Mouse (Mus musculus) kidney, embryonic 15.5 days (tissue): ENCODE results near the gene Plau. TPM values are rescaled to one million over a fixed set of nuclear protein-coding genes. Genes with fewer than 3 reads are reported as not detected.
A peak's percentile ranks its signal among the peaks of the same experiment; 100 is the strongest.

Experiments
- ATAC-seq: fragments of 200-750 bp; cut with Nextera tagmentation; replicated peaks from 2 replicates; pipeline ENCODE4 v1.8.0; 2017; ENCODE audit warnings: moderate TSS enrichment; ENCODE audit not compliant: low FRiP score
- H3K27ac ChIP-seq: fragments of 300-500 bp; sonication (generic); 2 replicates; pipeline ENCODE4 v1.5.1; 2015; ENCODE audit warnings: mild to moderate bottlenecking, inconsistent platforms
- H3K27me3 ChIP-seq: fragments of 300-500 bp; sonication (generic); 2 replicates; pipeline ENCODE4 v1.6.1; 2015; ENCODE audit warnings: inconsistent platforms
- H3K36me3 ChIP-seq: fragments of 300-500 bp; sonication (generic); 2 replicates; pipeline ENCODE4 v1.6.1; 2015; ENCODE audit warnings: inconsistent platforms
- H3K4me1 ChIP-seq: fragments of 300-500 bp; sonication (generic); 2 replicates; pipeline ENCODE4 v1.6.1; 2015; ENCODE audit warnings: inconsistent platforms
- H3K4me2 ChIP-seq: fragments of 300-500 bp; sonication (generic); 2 replicates; pipeline ENCODE4 v1.6.1; 2015; ENCODE audit warnings: moderate library complexity, mild to moderate bottlenecking, inconsistent platforms
- H3K4me3 ChIP-seq: fragments of 300-500 bp; sonication (generic); replicated peaks from 2 replicates; pipeline ENCODE4 v1.5.1; 2015; ENCODE audit warnings: mild to moderate bottlenecking, inconsistent platforms
- H3K9ac ChIP-seq: fragments of 300-500 bp; sonication (generic); 2 replicates; pipeline ENCODE4 v1.6.1; 2015; ENCODE audit warnings: mild to moderate bottlenecking, inconsistent platforms
- H3K9me3 ChIP-seq: fragments of 300-500 bp; sonication (generic); replicated peaks from 2 replicates; pipeline ENCODE4 v1.6.1; 2016; ENCODE audit warnings: inconsistent platforms
- WGBS: fragments of 180-500 bp; shearing (Covaris S2); methylation state at CpG from one replicate; pipeline ENCODE4 v1.1.7; 2015; ENCODE audit warnings: mixed read lengths; 5-methylcytosine and 5-hydroxymethylcytosine counted together
- polyA plus RNA-seq: library from polyadenylated mRNA; unstranded; fragments of >200 nt; fragmentation: Nextera tagmentation; extraction: Ambion mirVana; gene quantifications from 2 replicates; pipeline ENCODE4 v1.2.1, GENCODE M21; 2015

Plau gene
- polyA plus RNA-seq, result 10.7 and 12.4 TPM in 2 replicates

DNA sequence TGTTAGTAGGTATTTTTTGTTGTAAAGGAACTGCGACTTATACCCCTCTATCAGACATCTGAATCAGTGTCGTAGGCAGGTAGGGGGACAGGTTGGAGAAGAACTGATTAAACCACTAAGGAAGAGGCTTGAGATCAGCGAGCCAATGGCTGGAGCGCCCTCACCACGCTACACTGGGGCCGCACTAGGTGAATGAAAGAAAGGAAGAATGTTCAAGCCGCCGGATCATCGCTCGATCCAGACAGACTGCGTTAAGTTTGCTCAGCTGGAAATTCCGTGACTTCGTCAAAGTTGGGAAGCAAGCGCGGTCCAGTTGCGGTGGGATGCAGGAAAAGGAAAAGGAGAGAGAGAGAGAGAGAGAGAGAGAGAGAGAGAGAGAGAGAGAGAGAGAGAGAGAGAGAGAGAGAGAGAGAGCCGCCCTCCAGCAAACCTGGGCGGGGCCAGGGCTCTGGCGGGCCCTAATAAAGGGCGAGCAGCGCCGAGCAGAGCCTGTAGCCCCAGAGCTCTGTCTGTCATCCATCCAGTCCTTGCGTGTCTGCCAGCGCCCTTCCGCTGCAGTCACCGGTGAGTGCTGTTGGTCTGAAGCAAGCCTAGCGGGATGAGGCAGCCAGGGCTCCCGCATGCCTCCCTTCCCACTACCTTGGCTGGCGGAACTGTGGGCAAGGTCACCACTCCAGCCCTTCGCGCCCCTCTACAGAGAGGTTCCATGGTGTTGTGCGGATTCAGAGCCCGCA lies at the start of gene Plau:
Plau (plus strand) TSS at position 490 of the 734 bp plus-strand sequence.
- H3K9ac ChIP-seq, result peak within 1 kb of the TSS; percentile 61

DNA sequence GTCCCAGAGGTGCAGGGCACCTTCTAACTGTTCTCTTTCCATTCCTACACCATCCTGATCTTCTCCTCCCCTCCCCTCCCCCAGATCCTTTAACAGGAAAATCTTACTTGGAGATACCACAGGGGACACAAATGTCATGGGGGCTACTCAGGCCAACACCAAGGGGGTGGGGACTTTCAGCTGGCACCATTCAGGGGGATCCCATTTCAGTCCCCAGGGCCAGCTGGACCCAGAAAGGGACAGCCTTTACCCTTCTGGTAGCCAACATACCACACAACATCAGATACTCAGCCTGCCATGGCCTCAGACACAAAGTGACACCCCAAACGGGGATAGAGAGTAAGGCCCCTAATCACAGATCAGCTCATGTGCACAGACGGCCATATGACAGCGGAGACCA lies 48.3 kb upstream of the Plau start:
- Histone ChIP-seq H3K27me3 (no peaks in the 10 kb centered on the region), H3K9me3 (no peaks in the 10 kb centered on the region), H3K4me2 (no peak overlapping the region), H3K27ac (no peak overlapping the region), H3K4me3 (no peak overlapping the region), H3K4me1 (peaks cover 54% of the 10 kb centered on the region), H3K9ac (no peak overlapping the region), H3K36me3 (peaks cover 85% of the 10 kb centered on the region)
- no peak for ATAC-seq
- WGBS, result 84% methylated on average over 3 of the region's 3 CpGs

More for the DNA sequence above, at the start of gene Plau:
- peak; percentile 90 for ATAC-seq
- H3K9me3 ChIP-seq, result no peaks in the 10 kb centered on the region
- H3K4me2 ChIP-seq, result peak within 1 kb of the TSS; percentile 78
- peaks cover 16% of the 10 kb centered on the region for H3K4me1 ChIP-seq
- H3K27me3 ChIP-seq, result peaks cover 6% of the 10 kb centered on the region; the same call in 1 of the 2 replicates
- H3K4me3 ChIP-seq, result peak within 1 kb of the TSS; percentile 51
- 0 out of 2 replicates have a peak, but pooled peaks cover 3% of the 10 kb centered on the region for H3K36me3 ChIP-seq
- WGBS, result under 1% methylated on average over 32 of the region's 33 CpGs
- H3K27ac ChIP-seq, result peak within 1 kb of the TSS; percentile 11; the same call in 1 of the 2 replicates

DNA sequence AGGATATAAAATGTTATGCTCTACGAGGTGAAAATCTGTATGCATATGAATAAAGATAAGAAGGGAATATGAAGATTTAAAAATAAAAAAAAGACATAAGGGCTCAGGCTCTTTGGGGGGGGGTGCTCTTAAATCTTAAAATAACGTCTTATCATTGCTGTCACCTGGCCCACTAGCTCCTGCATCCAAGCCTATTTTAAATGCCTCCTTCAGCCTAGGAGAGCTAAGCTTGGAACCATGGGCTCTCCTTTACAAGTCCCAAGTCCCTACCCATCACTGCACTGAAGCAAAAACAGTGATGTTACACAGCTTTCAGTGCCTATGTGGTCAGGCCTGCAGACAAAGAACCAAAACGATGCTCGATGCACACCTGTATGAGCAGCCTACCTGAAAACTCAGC lies 46.9 kb upstream of the Plau start:
- no peak overlapping the region for H3K27ac ChIP-seq

DNA sequence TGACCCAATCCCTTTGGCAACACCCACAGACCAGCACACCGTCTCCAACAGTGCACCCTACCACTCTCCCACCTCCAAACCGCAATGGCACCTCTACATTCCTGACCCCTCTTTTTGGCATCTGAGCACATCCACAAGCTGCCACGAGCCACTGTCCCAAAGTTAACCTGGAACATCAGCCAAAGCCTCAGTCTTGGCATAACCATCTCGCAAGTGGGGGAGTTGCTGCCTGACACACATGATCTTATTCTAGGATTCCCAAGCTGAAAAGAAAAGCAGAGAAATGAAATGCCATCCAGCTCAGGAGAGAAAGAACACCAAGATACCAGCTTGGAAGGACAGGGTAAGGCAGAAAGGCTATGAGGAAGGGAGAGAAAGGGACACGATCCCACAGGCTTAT lies 46.0 kb upstream of the Plau start:
- peaks cover 56% of the 10 kb centered on the region for H3K4me1 ChIP-seq
- no peak overlapping the region for H3K4me3 ChIP-seq
- H3K9ac ChIP-seq, result no peak overlapping the region
- ATAC-seq, result no peak
- peaks cover 64% of the 10 kb centered on the region for H3K36me3 ChIP-seq
- no peak overlapping the region for H3K27ac ChIP-seq
- H3K9me3 ChIP-seq, result no peaks in the 10 kb centered on the region
- no peaks in the 10 kb centered on the region for H3K27me3 ChIP-seq
- H3K4me2 ChIP-seq, result no peak overlapping the region
- 95% methylated on average over 5 of the region's 5 CpGs for WGBS

More for the DNA sequence above, 46.9 kb upstream of the Plau start:
- 92% methylated on average over 4 of the region's 4 CpGs for WGBS
- Histone ChIP-seq H3K36me3 (peaks cover 71% of the 10 kb centered on the region), H3K4me3 (no peak overlapping the region), H3K4me1 (peaks cover 56% of the 10 kb centered on the region), H3K27me3 (no peaks in the 10 kb centered on the region), H3K9me3 (no peaks in the 10 kb centered on the region), H3K4me2 (no peak overlapping the region), H3K9ac (no peak overlapping the region)
- ATAC-seq, result no peak

DNA sequence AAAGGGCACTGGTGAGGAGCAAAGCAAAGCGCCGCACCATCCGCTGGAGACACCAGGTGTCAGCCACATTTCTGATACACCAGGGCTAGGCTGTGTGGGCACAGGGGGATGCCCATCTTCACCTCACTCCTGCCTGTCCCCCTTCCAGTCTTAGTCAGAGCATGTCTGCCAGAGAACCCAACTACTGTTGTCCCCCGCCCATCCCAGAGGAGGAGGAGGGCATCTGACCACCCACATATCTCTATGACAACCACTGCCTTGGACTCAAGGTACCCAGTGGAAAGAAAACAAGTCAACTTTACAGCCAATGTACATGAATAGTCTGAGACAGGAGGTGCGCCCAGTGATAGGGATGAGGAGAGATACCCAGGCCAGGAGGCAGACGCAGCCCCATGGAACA lies 45.5 kb upstream of the Plau start:
- H3K4me2 ChIP-seq, result no peak overlapping the region
- H3K9me3 ChIP-seq, result no peaks in the 10 kb centered on the region
- ATAC-seq, result no peak
- peaks cover 56% of the 10 kb centered on the region for H3K4me1 ChIP-seq
- no peak overlapping the region for H3K9ac ChIP-seq
- no peaks in the 10 kb centered on the region for H3K27me3 ChIP-seq
- H3K36me3 ChIP-seq, result peaks cover 60% of the 10 kb centered on the region
- H3K4me3 ChIP-seq, result no peak overlapping the region
- H3K27ac ChIP-seq, result no peak overlapping the region
- 96% methylated on average over 6 of the region's 6 CpGs for WGBS

DNA sequence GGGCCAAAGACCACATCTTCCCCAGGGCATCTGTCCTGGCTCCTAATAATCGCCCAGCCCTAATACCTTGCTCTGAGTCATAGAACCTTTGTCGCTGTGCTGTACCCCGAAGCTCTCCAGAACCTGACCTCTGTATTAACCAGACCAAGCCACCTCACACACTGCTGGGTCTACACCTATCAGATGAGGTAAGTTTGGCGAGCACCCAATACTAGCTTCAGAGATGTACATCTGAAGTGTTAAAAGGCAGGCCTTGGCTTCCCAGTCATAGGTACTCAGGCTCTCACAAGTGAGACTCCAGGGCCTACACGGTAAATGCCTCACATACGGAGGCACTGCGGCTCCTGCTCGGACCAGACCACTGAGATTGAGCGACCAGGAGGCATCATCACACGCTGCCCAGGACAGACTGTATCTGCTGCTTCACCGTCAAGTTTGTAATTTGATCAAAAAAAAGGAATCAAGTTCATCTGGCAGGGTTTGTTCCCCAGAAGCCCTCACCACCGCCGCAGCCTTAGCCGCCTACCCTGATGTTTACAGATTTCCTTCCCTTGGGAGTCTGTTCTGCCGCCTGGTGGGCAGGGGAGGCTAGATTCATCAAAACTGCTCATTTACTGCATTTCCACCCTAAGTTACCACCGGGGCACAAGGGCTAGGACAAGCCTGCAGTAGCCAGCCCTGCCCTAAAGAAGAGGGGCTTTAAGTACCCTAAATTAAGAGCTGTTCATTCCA lies 44.8 kb upstream of the Plau start:
- peaks cover 51% of the 10 kb centered on the region for H3K4me1 ChIP-seq
- no peaks in the 10 kb centered on the region for H3K27me3 ChIP-seq
- no peak for ATAC-seq
- H3K27ac ChIP-seq, result no peak overlapping the region
- H3K9me3 ChIP-seq, result no peaks in the 10 kb centered on the region
- H3K9ac ChIP-seq, result no peak overlapping the region
- peaks cover 55% of the 10 kb centered on the region for H3K36me3 ChIP-seq
- no peak overlapping the region for H3K4me2 ChIP-seq
- 82% methylated on average over 16 of the region's 16 CpGs for WGBS
- H3K4me3 ChIP-seq, result no peak overlapping the region

DNA sequence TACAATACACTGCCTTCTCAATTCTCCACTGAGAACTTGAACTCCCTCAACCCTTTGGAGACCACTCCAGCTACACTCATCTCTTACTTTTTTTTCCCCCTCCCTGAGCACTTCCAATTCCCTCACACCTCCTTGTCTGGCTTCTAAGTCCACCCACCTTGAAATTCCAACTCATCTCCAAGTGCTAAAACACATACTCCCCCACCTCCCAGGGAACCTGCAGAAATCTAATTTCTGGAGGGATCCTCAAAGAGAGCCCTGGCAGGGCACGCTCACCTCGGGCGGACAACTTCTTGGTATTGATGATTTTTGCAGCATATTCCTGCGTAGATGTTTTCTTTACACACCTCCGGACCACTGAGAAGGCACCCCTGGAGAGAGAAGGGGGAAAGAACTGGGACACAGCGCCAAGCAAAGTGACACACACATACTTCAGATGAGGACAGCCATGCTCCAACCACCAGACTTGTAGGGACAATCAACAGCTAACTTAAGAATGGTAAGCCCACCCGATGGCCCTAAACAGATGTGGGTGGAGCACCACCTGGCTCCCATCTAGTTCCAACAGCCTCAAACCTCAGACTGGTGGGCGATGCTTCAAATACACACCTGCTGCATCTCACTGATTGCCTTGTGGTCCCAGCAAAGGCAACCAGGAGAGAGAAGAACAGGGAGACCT lies 44.1 kb upstream of the Plau start:
- Histone ChIP-seq H3K4me3 (peak overlapping the region; percentile 89), H3K9me3 (no peaks in the 10 kb centered on the region), H3K9ac (peak overlapping the region; percentile 70), H3K4me1 (peaks cover 44% of the 10 kb centered on the region), H3K27me3 (no peaks in the 10 kb centered on the region), H3K4me2 (peak overlapping the region; percentile 89), H3K27ac (no peak overlapping the region), H3K36me3 (peaks cover 50% of the 10 kb centered on the region)
- WGBS, result 69% methylated on average over 8 of the region's 8 CpGs
- no peak for ATAC-seq

DNA sequence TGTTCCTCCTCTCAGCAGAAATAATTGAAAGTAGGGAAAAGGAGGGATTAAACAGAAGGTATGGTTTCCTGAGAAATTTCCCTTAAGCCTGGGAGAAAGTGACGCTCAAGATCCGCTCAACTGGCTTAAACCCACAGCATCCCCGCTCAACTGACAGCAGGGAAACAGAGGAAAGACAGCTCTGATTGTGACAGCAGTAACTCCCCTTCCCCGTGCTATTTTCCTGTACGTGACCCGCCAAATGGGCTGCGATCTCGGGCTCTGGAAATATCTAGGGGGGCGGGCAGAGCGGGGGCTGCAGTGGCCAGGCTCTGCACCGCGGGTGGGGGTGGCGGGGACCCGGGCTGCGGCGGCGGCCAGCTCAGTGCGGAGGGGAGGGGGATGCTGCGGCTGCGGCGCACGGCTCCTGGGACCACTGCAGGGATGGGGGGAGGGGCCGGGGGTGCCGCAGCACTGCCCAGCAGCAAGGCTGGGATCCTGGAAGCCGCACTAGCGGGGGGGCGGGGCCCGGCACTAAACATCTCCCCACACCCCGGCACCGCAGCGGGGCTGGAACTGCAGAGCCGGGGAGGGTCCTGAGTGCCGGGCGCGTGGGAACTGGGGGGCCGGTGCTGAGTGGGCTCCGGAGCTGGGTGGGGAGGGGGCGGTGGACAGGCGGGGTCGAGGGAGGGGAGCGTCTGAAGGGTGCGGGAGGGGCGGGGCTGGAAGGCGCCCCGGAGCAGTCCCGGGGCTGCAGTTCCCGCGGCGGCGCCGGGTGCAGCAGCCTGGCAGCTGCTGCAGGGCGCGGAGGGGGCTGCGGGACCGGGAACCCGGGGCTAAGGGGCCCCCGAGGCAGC lies 43.3 kb upstream of the Plau start:
- under 1% methylated on average over 39 of the region's 57 CpGs for WGBS
- H3K4me3 ChIP-seq, result peak overlapping the region; percentile 89

DNA sequence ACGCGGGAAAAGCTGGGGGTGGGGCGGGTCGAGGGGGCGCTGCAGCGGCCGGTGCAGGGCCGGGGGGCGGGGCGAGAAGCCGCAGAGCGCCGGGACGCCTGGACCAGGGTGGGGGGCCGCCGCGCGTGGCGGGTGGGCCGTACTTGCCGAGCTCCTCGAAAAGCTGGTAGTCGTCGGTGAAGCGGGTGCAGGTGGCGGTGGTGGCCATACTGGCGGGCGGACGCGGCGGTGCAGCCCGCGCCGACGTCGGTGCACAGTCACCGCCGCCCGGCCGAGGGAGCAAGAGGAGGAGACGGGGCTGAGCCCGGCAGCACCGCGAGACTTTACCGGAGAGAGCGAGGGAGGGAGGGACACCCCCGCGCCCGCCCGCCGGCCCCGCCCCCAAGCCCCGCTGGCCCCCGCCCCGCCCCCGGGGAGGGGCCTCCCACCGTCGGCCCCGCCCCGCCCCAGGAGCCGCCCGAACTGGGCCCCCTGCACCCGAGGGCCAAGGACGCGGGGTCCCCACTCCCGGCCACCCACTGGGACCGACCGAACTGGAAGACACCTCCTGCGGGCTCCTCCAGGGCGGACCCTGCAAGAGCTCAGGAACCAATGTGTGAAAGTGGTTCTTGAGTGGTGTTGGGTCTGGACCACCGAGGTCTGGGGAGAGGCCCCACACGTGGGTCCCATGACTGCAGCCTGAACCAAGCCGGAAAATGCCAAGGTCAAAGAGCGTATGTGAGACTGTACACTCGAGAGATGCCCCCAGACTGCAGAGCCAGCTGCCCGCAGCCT lies 42.5 kb upstream of the Plau start, which contains the start of gene Camk2g:
Camk2g (minus strand) TSS at position 331 of the 774 bp plus-strand sequence.
- Histone ChIP-seq H3K27ac (peak within 1 kb of the TSS; percentile 80), H3K9ac (peak within 1 kb of the TSS; percentile 70), H3K36me3 (peaks cover 34% of the 10 kb centered on the region), H3K4me1 (peaks cover 38% of the 10 kb centered on the region), H3K4me2 (peak within 1 kb of the TSS; percentile 89), H3K9me3 (no peaks in the 10 kb centered on the region), H3K27me3 (no peaks in the 10 kb centered on the region), H3K4me3 (peak within 1 kb of the TSS; percentile 89)
- peak; percentile 92 for ATAC-seq
- under 1% methylated on average over 42 of the region's 76 CpGs for WGBS

More for the DNA sequence above, 43.3 kb upstream of the Plau start:
- peak overlapping the region; percentile 80 for H3K27ac ChIP-seq
- peaks cover 38% of the 10 kb centered on the region for H3K4me1 ChIP-seq
- no peaks in the 10 kb centered on the region for H3K9me3 ChIP-seq
- H3K9ac ChIP-seq, result peak overlapping the region; percentile 70
- H3K36me3 ChIP-seq, result peaks cover 42% of the 10 kb centered on the region
- H3K27me3 ChIP-seq, result no peaks in the 10 kb centered on the region
- H3K4me2 ChIP-seq, result peak overlapping the region; percentile 89
- ATAC-seq, result peak; percentile 50

DNA sequence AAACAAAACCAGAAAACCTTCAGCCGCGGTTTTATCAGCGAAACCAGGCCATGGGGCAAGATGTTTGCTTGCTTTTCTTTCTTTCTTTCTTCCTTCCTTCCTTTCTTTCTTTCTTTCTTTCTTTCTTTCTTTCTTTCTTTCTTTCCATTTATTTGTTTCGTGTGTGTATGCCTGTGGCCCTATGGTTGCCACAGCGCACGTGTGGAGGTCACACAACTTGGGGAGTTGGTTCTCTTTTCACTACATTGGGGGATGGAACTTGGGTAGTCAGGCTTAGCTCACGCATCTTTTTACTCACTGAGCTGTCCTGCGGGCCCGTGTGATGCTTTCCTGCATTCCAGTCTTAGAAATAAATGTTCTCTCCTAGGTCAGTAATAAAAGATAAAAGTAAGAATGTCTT lies 41.9 kb upstream of the Plau start:
- 7% methylated on average over 9 of the region's 9 CpGs for WGBS
- peak overlapping the region; percentile 80; the same call in 1 of the 2 replicates for H3K27ac ChIP-seq
- H3K9me3 ChIP-seq, result no peaks in the 10 kb centered on the region
- H3K4me2 ChIP-seq, result peak overlapping the region; percentile 89
- no peak for ATAC-seq
- H3K36me3 ChIP-seq, result peaks cover 28% of the 10 kb centered on the region
- no peaks in the 10 kb centered on the region for H3K27me3 ChIP-seq
- H3K4me1 ChIP-seq, result peaks cover 38% of the 10 kb centered on the region
- peak overlapping the region; percentile 89 for H3K4me3 ChIP-seq
- H3K9ac ChIP-seq, result peak overlapping the region; percentile 53
